Mouse (Mus musculus) bone marrow, adult 2 months (tissue): ENCODE data around the gene Rif1.

ENCODE experiments used
- CTCF ChIP-seq: fragments of 200-500 bp; IDR thresholded peaks from 2 replicates; pipeline ENCODE4 v1.5.1; 2011; ENCODE audit warnings: low read length, control low read depth; ENCODE audit not compliant: control insufficient read depth, insufficient read depth
- POLR2A ChIP-seq: fragments of 200-500 bp; IDR thresholded peaks from 2 replicates; pipeline ENCODE4 v1.6.1; 2011; ENCODE audit warnings: low read depth, mild to moderate bottlenecking, control low read depth, low read length, borderline replicate concordance; ENCODE audit not compliant: control insufficient read depth

DNA sequence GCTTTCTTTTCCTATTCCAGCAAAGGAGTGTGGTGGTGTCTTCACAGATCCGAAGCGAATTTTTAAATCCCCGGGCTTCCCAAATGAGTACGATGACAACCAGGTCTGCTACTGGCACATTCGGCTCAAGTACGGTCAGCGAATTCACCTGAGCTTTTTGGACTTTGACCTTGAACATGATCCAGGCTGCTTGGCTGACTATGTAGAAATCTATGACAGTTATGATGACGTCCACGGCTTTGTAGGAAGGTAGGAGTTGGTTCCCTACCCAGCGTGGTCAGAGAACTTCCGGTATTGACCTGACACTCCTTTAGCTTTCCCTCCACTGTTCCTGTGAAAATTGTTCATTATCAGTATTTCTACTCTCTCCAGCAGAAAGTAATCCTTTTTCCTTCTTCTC is 21.8 kb upstream of the Rif1 start:
- no peak for TF ChIP-seq CTCF
- no peak for TF ChIP-seq POLR2A
